Mouse (Mus musculus) heart, postnatal 0 days (tissue): ENCODE measurements around the gene Irx2.

ENCODE experiments used
- CTCF ChIP-seq: IDR thresholded peaks from 2 replicates; pipeline ENCODE4 v1.5.1; 2016; ENCODE audit warnings: antibody characterized with exemption, control low read depth, low read depth
- EP300 ChIP-seq: IDR thresholded peaks from 2 replicates; pipeline ENCODE4 v1.6.1; 2016; ENCODE audit warnings: antibody characterized with exemption, low read depth

DNA sequence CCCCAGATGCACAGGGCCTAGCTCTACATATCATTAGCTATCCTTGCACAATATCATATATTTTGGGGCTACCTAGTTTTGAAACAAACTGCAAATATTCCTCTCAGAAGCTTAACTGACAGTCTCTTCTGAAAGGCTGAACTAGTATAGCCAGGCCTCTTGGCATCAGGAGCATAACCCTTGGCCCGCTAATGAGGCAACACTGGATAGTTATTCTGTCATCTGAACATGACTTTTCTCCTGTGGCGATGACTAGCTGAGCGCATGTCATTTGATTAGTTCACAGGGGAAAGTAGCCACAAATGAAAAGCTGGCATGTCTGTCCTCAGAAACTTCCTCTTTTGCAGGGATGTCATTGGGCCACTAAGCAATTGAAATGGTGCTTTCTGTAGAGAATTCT lies 29.4 kb upstream of the Irx2 start:
- TF ChIP-seq CTCF: no peak
- TF ChIP-seq EP300: no peak
